Mouse (Mus musculus) granulocyte monocyte progenitor cell, adult 5-6 weeks (primary cell): Measurements from ENCODE around the gene Mtnr1b. TPM values are rescaled to one million over a fixed set of nuclear protein-coding genes. Genes with fewer than 3 reads are reported as not detected.
"Not testable (repeated sequence)": the region's sequence is repeated elsewhere in the genome, so short reads cannot be mapped to it uniquely, and the experiment has no call there.

ENCODE experiments used
- ATAC-seq: replicated peaks from 2 replicates; pipeline ENCODE4 v1.8.0; 2016; ENCODE audit warnings: mild to moderate bottlenecking, moderate TSS enrichment, inconsistent platforms; ENCODE audit not compliant: poor library complexity, severe bottlenecking
- total RNA-seq, 2 experiments: library from RNA; stranded (forward) in 1 of 2; stranded (reverse) in 1 of 2; fragments of 200-712, 200-1000 nt in 1 of 2; fragments of >200 nt in 1 of 2; fragmentation: Nextera tagmentation in 1 of 2; gene quantifications; 2 replicates each; pipeline ENCODE4 v1.2.3; 2014 to 2017

The Mtnr1b gene
- total RNA-seq (2014; fragmentation: Nextera tagmentation) (not detected in 2 replicates), total RNA-seq (2017) (not detected in 2 replicates)

- ATAC-seq, result no peak
Measured at GRCm38 (mm10) chr9:15874506-15875160, at the start of gene Mtnr1b. Gene Mtnr1b (minus strand): TSS chr9:15874556.

DNA sequence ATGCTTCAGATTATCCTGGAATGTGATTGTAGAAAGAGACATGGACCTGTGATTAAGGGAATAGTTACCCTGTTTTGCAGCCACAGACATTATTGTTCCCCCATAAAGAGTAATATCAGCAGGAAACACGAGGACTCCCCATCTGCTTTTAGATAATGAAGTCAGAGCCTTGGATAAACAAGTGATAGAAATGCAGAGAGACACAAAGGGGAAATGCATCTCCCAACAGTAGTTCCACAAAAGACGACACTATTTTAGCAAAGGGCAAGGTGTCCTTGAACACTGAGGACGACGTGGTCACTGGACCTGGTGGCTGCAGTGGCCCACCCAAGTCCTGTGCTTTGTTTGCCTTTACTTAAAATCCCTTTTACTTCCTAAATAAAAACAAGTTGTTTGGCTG lies 45.9 kb upstream of the Mtnr1b start:
- ATAC-seq, result no peak

GRCm38 (mm10) chr9:15919373-15920005 lies 45.1 kb upstream of the Mtnr1b start:
- no peak for ATAC-seq

DNA sequence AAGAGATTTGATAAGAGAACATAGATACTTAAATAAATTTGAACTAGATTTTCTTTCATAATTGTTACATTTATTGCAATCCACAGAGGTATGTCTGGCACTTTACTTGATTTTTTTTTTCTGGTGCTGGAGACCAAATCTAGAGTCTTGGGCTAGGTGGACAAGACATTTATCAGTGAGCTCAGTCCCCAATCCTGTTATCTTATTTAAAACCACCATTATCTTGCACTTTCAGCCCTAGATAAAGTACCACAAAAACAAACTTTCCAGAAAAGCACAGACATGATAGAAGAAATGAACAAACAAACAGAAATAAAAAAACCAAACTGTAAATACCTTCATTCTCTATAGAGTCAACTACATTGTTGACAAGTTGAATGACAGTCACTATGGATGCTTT lies 42.2 kb upstream of the Mtnr1b start:
- no peak for ATAC-seq

- ATAC-seq, result no peak
Measured at GRCm38 (mm10) chr9:15912735-15913134, 38.4 kb upstream of the Mtnr1b start.

DNA sequence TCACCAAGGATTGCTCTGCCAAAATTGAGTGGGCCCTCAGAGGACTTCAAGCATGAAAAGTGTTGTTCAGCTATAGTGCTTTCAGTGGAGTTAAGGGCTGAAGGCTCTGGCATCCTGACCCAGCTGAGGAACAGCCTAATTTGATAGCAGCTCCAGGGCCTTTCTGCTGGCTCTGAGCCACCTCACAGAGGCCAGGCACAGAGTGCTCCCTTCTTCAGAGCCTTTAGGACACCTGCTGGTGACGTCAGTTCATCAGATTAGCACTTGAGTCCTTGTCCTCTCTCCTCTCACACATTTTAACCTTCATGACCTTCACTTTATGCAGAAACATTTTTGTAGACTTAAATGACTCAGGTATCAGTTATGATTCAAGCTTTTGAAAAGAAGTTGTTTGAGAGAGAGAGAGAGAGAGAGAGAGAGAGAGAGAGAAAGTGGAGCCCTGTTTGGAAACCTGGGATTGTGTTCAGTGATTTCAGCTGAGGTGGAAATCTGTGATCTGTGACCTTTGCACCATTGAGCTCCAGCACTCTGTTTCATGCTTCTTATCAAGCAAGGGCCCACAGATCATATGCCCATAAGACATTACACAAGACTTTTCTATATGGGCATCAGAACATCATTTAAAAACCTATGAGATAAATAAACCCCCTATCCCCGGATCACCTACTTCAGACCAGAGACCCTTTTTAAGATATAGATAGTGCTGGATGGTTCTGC lies 35.2 kb upstream of the Mtnr1b start:
- ATAC-seq, result no peak

- ATAC-seq, result no peak
Measured at GRCm38 (mm10) chr9:15903948-15904750, 29.8 kb upstream of the Mtnr1b start.

DNA sequence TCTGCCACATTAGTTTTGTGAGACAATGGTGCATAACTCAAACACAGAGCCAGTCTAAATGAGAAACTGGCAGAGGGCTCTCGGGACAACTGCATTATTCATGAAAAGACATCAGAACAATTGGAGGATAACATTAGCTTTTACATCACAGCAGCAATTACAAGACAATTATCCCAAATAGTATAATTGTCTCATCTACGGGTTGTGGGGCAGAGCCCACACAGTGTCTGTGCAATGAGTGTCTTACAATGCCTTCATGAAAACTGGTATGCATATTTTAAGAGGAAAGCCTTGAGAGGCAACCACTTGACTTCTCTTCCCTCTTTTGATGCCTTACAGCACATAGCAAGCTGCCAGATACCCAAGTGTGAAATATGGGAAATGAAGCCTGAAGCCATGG lies 23.8 kb upstream of the Mtnr1b start:
- no peak for ATAC-seq

- ATAC-seq, result no peak
Measured at GRCm38 (mm10) chr9:15886756-15887155, 12.4 kb upstream of the Mtnr1b start.

- no peak for ATAC-seq
Measured at GRCm38 (mm10) chr9:15880754-15881153, 6.4 kb upstream of the Mtnr1b start.

DNA sequence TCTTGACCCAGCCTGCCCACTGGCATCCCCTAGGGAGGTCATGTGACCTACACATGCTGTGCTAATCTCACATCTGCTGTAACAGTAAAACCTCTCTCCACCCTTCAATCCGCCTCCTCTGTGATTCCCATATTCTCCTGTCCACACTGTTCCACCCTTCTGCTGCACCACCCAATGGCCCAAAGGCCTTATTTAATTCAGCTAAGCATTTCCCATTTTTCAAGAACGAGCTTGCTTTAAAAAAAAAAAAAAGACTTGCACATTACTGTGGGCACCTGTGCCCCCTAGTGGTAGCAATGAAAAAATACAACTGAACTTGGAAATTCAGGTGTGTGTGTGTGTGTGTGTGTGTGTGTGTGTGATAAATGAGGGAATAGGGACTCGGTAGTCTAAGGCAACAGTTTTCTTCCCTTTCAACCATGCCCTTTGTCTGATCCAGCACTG lies 5.8 kb upstream of the Mtnr1b start:
- peak; percentile 71 for ATAC-seq

GRCm38 (mm10) chr9:15870013-15870412 lies 4.3 kb downstream of the Mtnr1b start:
- ATAC-seq, result no peak

- ATAC-seq, result no peak
Measured at GRCm38 (mm10) chr9:15869456-15869855, 4.9 kb downstream of the Mtnr1b start.

GRCm38 (mm10) chr9:15866280-15867072 lies 7.9 kb downstream of the Mtnr1b start:
- no peak for ATAC-seq

- ATAC-seq, result no peak
Measured at GRCm38 (mm10) chr9:15861402-15861801, 13.0 kb downstream of the Mtnr1b start.

GRCm38 (mm10) chr9:15850749-15851148 lies 23.6 kb downstream of the Mtnr1b start:
- no peak for ATAC-seq

- no peak for ATAC-seq
Measured at GRCm38 (mm10) chr9:15845390-15845789, 29.0 kb downstream of the Mtnr1b start.

GRCm38 (mm10) chr9:15844936-15845335 lies 29.4 kb downstream of the Mtnr1b start:
- not testable (repeated sequence) for ATAC-seq

GRCm38 (mm10) chr9:15813002-15813911 lies 61.1 kb downstream of the Mtnr1b start:
- ATAC-seq, result no peak
